Mouse (Mus musculus) left cerebral cortex, adult 11 months (tissue): ENCODE results near the gene Cel.
"Not testable (repeated sequence)": the region's sequence is repeated elsewhere in the genome, so short reads cannot be mapped to it uniquely, and the experiment has no call there.

ENCODE experiments used
- DNase-seq: peaks from one replicate; pipeline ENCODE4 v3.0.0; 2022; ENCODE audit warnings: low spot score

Cel gene

DNA sequence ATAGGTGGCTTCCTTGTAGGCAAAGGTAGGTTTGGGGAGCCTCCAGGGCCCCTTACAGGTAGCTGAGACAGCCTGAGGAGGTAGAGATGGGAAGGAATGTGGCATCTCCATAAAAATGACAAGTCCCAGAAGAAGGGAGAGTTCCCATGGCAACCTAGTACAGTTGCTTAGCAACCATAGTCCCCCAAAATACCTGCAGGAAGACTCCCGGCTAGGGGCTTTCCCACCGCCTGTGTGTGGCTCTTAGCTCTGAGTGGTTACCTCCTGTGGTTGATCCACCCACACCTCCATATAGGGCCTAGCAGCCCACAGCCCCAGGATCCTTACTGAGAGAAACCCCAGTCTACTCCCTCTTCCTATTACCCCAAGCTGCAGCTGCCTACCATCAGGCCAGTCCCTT, 45.0 kb downstream of the Cel start:
- DNase-seq, result no peak

DNA sequence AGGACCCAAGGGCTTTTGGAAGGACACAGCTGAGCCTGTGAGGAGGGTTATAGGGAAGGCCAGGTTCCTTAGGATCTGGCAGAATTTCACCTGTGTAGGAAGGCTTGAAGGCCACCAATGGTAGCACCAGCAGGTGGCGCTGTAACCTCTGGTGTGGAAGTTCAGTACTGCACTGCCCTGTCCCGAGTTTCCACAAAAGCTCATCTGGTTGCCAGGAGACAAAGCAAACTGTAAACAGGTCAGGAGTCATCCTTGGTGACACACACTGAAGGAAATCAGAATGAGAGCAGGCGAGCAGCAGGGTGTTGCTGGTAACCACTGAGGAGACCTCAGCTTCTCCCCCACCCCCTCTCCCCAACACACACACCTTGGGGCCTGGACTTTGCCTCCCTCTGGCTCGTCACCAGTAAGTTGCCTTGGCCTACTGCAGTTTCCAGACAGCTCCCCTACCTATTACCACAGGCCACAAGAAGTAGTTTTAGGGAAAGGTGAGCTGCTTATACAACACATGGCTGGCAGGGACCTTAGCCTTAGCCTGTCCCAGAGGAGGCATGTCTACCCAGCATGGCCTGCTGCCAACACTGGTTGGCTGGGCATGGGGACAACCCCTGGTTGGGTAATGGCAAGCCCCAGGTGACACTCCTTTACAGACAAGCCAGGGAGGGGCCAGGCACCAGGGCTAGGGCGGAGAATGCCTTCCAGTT, 45.8 kb downstream of the Cel start:
- DNase-seq, result no peak

DNA sequence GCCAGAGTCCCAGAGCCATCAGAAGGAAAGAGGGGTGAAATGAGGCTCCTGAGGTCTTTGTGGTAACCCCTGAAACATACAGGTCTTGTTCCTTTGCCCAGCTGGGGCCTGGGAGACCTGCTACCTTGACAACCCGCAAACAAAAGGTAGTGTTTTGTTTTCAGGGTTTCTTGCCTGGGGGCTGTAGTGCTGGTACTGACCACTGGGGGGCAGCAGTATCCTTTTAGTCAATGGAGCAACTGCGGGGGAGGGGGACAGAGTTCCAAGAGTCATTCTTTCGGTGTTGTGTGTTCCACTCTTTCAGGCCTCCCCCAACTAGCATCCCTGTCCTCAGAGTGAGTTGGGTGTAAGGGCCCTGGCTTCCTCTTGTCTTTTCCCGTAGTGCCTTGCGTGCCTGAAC, 48.7 kb downstream of the Cel start:
- no peak for DNase-seq

DNA sequence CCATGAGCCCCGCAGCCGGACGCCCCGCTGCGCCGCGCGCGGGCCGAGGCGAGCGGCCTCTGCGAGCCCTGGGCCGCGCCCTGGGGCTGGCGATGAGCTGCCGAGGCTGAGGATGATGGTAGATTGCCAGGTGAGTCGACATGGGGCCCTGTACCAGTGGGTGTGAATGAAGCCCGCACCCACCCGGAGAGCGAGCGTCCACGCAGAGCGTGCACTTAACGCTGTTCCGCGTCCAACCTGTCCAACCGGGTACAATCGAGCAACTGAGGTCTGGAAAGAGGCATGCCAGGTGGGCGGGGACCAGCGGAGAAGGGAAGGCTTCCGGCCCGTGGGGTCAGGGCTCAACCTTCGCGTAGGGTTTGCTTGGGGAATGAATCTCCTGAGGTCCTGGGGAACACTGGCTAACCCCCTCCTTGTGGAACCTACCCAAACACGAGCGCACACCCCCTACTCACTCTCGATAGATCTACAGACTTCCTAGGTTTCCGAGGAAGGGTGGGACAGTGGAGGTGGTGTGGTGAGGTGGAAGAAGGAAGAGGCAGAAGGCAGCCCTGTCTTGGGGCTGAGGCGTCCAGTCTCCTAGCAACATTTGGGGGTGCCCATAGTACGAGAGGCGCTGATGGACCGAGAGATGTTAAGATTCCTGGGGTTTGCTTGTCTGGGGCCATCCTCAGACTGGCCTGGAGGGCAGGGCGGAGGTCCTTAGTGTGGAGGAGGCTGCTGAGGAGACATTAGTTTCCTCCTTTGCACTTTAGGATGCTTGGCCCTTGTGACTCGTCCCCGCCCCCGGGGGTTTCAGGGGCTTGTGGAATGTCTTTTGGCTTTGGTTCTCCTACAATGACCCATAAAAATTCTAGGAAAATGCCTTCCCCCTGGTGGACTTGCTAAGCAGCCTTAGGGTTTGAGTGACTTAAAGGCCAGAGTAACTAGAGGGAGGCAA, 49.5 kb downstream of the Cel start:
- DNase-seq, result no peak

DNA sequence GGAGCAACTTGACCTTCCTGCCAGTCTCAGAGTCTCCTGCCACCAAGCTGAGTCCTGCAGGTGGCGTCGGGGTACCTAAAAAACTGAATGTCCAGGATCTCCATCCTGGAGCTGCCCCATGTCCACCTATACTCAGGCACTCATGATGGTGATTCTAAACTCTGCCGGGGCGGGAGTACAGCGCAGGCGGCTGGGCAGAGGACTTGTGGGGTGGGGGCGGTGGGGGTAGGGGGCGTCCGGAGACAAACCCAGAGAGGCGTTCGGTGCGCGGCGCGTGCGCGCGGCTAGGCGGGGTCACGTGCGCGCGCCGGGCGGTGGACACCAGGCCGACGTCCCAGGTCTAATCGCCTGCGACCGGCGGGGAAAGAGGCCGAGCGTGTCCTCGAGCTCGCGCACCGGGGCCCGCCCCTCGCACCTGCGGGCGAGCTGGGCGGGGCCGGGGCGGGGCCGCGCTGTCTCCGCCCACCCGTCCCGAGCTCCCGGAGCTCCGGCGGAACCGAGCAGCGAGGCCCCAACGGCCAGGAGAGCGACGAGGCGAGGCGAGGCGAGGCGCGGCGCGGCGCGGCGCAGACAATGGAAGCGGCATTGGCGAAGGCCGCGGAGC, 50.3 kb downstream of the Cel start, which contains the start of gene Ralgds:
Ralgds (plus strand) TSS at position 328 of the 604 bp plus-strand sequence.
- no peak for DNase-seq

DNA sequence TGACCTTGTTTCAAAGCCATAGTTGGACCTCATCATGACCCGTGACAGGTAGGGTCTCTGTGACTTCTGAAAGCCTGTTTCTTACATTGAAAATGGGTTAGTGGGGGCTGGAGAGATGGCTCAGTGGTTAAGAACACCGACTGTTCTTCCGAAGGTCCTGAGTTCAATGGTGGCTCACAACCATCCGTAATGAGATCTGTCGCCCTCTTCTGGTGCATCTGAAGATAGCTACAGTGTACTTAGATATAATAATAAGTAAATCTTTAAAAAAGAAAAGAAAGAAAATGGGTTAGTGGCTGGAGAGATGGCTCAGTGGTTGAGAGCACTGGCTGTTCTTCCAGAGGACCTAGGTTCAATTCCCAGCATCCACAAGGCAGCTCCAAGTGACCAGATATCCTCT, 51.6 kb downstream of the Cel start:
- not testable (repeated sequence) for DNase-seq

DNA sequence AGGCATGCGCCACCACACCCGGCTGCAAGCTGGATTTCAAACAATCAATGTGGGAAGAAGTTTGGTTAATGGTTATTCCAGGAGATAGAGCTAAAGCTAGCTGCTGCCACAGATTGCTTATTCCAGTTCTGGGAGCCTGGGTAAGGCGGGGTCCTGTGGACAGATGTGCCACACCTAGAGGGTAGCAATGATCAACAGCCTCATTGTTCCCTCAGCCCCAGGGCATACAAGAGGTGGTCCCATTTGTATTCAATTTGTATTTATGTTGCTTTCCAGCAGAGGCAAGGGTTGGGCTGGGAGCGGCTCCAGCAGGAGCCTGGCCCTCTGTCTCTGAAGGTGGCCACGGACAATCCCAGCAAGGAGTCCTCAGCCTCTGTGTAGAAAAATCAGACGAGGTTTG, 56.9 kb downstream of the Cel start:
- no peak for DNase-seq

DNA sequence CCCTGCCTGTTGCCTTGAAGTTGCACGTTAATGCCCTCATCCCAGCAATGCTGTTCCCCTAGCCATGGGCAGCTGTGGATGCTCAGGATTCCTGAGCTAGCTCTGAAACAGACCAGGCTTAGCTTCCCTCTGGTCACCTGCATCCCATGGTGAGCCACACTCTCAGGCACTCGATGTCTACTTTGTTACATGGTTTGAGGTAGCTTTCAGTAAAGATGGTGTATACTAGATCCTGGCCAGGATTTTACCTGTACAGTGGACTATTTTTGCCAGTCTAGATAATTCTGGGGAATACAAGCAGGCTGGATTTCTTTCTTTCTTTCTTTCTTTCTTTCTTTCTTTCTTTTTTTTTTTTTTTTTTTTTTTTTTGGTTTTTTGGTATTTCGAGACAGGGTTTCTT, 57.4 kb downstream of the Cel start, which contains the start of gene Gm10134:
Gm10134 (plus strand) TSS at position 301 of the 400 bp plus-strand sequence.
- DNase-seq, result no peak
